ENCODE assay signal across 8 mouse cellular contexts in genomic region chr17:26933419-26933818, GRCm38 (mm10). TPM values are rescaled to one million over a fixed set of nuclear protein-coding genes. Genes with fewer than 3 reads are reported as not detected.
DNase-seq lines count a peak whose midpoint lies in the region; ATAC-seq and TF ChIP-seq lines count a peak whose summit lies in the region.

No protein-coding gene starts in this region.

- ATAC-seq in liver, embryonic 12.5 days = peak; percentile 5; the same call in 1 of the 2 replicates
- peak; percentile 16; the same call in 1 of the 2 replicates for ATAC-seq in stomach, embryonic 14.5 days (ENCODE audit: insufficient number of reproducible peaks, insufficient read depth, low FRiP score, low read depth)

- TF ChIP-seq POLR2A in cerebellum, adult 2 months (IDR thresholded peaks at IDR 0.05; ENCODE audit: borderline replicate concordance, insufficient read depth, low read length) = no peak
- TF ChIP-seq POLR2A in spleen, adult 2 months (IDR thresholded peaks at IDR 0.05; ENCODE audit: low read depth, low read length) = no peak

- peak overlapping the region; percentile 36 for H3K27ac ChIP-seq in cerebellum, adult 2 months (ENCODE audit: insufficient read depth, low read length)
- peak overlapping the region; percentile 81 for H3K27ac ChIP-seq in spleen, adult 2 months (ENCODE audit: insufficient read depth, low read length)
- peak overlapping the region; percentile 81 for H3K27ac ChIP-seq in liver, embryonic 12.5 days
- H3K27ac ChIP-seq in stomach, embryonic 14.5 days (ENCODE audit: low read length) = peak overlapping the region; percentile 27

- H3K27me3 ChIP-seq in cerebellum, adult 2 months (ENCODE audit: control insufficient read depth, insufficient read depth, low read length) = no peaks in the 10 kb centered on the region
- no peaks in the 10 kb centered on the region for H3K27me3 ChIP-seq in spleen, adult 2 months (ENCODE audit: control insufficient read depth, insufficient read depth, low read length)
- no peaks in the 10 kb centered on the region for H3K27me3 ChIP-seq in liver, embryonic 12.5 days (replicated peaks)
- H3K27me3 ChIP-seq in stomach, embryonic 14.5 days (ENCODE audit: control insufficient read depth, insufficient read depth, low read length) = no peaks in the 10 kb centered on the region

- peaks cover 30% of the 10 kb centered on the region for H3K36me3 ChIP-seq in spleen, adult 2 months (ENCODE audit: control insufficient read depth, insufficient read depth, low read length)
- peaks cover 82% of the 10 kb centered on the region for H3K36me3 ChIP-seq in liver, embryonic 12.5 days
- peaks cover 24% of the 10 kb centered on the region for H3K36me3 ChIP-seq in stomach, embryonic 14.5 days (ENCODE audit: control insufficient read depth, insufficient read depth, low read length)

- no peaks in the 10 kb centered on the region for H3K9me3 ChIP-seq in liver, embryonic 12.5 days (replicated peaks)
- no peaks in the 10 kb centered on the region for H3K9me3 ChIP-seq in stomach, embryonic 14.5 days (ENCODE audit: control insufficient read depth, low read depth, low read length)

- peak overlapping the region; percentile 82 for H3K9ac ChIP-seq in liver, embryonic 12.5 days
- H3K9ac ChIP-seq in stomach, embryonic 14.5 days (replicated peaks; ENCODE audit: low read depth, low read length) = peak overlapping the region; percentile 54; the same call in 1 of the 2 replicates

- H3K4me1 ChIP-seq in cerebellum, adult 2 months (ENCODE audit: control insufficient read depth, insufficient read depth, low read length) = peaks cover 6% of the 10 kb centered on the region; the same call in 1 of the 2 replicates
- peaks cover 20% of the 10 kb centered on the region; the same call in 1 of the 2 replicates for H3K4me1 ChIP-seq in spleen, adult 2 months (ENCODE audit: control insufficient read depth, insufficient read depth, insufficient read length)
- peaks cover 41% of the 10 kb centered on the region for H3K4me1 ChIP-seq in liver, embryonic 12.5 days
- H3K4me1 ChIP-seq in stomach, embryonic 14.5 days (ENCODE audit: control insufficient read depth, insufficient read depth, low read length) = peaks cover 22% of the 10 kb centered on the region

- peak overlapping the region; percentile 67 for H3K4me3 ChIP-seq in cerebellum, adult 2 months (replicated peaks; ENCODE audit: insufficient read depth, low read depth, low read length)
- H3K4me3 ChIP-seq in spleen, adult 2 months (ENCODE audit: extremely low read depth, insufficient read depth, insufficient read length) = peak overlapping the region; percentile 87
- H3K4me3 ChIP-seq in liver, embryonic 12.5 days = peak overlapping the region; percentile 72
- H3K4me3 ChIP-seq in stomach, embryonic 14.5 days (ENCODE audit: low read depth, low read length) = peak overlapping the region; percentile 53

- no peak for DNase-seq in cerebellum, adult 2 months
- DNase-seq in cerebellum, postnatal 14 days = no peak
- no peak for DNase-seq in spleen, adult 2 months (ENCODE audit: low read depth in 1 of 2, low spot score in 2 of 2)
- DNase-seq in spleen, adult 18-20 months = no peak
- no peak for DNase-seq in layer of hippocampus, postnatal 14 days (ENCODE audit: low spot score in 2 of 2)
- DNase-seq in spleen, postnatal 36 days (ENCODE audit: low spot score in 2 of 2) = no peak

- 8% methylated on average over 13 of the region's 13 CpGs for WGBS in cerebellum, adult 2 months
- WGBS in spleen, adult 2 months = 5% methylated on average over 13 of the region's 13 CpGs
- WGBS in liver, embryonic 12.5 days (ENCODE audit: insufficient replicate concordance) = 6% methylated on average over 13 of the region's 13 CpGs
- 5% methylated on average over 13 of the region's 13 CpGs for WGBS in stomach, embryonic 14.5 days

- TF ChIP-seq CTCF in cerebellum, adult 2 months (IDR thresholded peaks at IDR 0.05; ENCODE audit: borderline replicate concordance, insufficient read depth, low read depth, low read length) = no peak
- TF ChIP-seq CTCF in spleen, adult 2 months (IDR thresholded peaks at IDR 0.05; ENCODE audit: extremely low read depth, insufficient read depth, insufficient read length, insufficient replicate concordance) = no peak

- peak overlapping the region; percentile 100 for H3K4me2 ChIP-seq in liver, embryonic 12.5 days
- H3K4me2 ChIP-seq in stomach, embryonic 14.5 days (replicated peaks; ENCODE audit: low read depth, low read length) = peak overlapping the region; percentile 74

RNA-seq across cellular contexts. Expression of gene Phf1, which starts 0.6 kb away (rescaled TPM):
- 57.8 and 60.8 TPM in 2 replicates for polyA plus RNA-seq in cerebellum, adult 2 months (2012; rRNA removed)
- polyA plus RNA-seq in spleen, adult 2 months (2012; rRNA removed) = 103 and 131 TPM in 2 replicates
- 2.7 TPM in 2 replicates for polyA plus RNA-seq in liver, embryonic 12.5 days (2016; fragmentation: Nextera tagmentation; extraction: Ambion mirVana)
- 8.9 and 9.9 TPM in 2 replicates for polyA plus RNA-seq in stomach, embryonic 14.5 days (2014; fragmentation: Nextera tagmentation; extraction: Ambion mirVana)
- 10 to 100 TPM; 18.6 to 21.0 TPM for total RNA-seq in layer of hippocampus, postnatal 14 days (2021)

RNA-seq across cellular contexts. Expression of gene Cuta, which starts 6.0 kb away (rescaled TPM):
- 176 and 187 TPM in 2 replicates for polyA plus RNA-seq in cerebellum, adult 2 months (2012; rRNA removed)
- polyA plus RNA-seq in spleen, adult 2 months (2012; rRNA removed) = 87.9 and 131 TPM in 2 replicates
- 119 and 129 TPM in 2 replicates for polyA plus RNA-seq in liver, embryonic 12.5 days (2016; fragmentation: Nextera tagmentation; extraction: Ambion mirVana)
- polyA plus RNA-seq in stomach, embryonic 14.5 days (2014; fragmentation: Nextera tagmentation; extraction: Ambion mirVana) = 152 and 161 TPM in 2 replicates
- 100 to 1,000 TPM; 109 to 115 TPM for total RNA-seq in layer of hippocampus, postnatal 14 days (2021)

RNA-seq across cellular contexts. Expression of gene Syngap1, which starts 7.6 kb away (rescaled TPM):
- 55.9 and 62.5 TPM in 2 replicates for polyA plus RNA-seq in cerebellum, adult 2 months (2012; rRNA removed)
- 7.3 and 9.6 TPM in 2 replicates for polyA plus RNA-seq in spleen, adult 2 months (2012; rRNA removed)
- polyA plus RNA-seq in liver, embryonic 12.5 days (2016; fragmentation: Nextera tagmentation; extraction: Ambion mirVana) = 0.29 and 0.36 TPM in 2 replicates
- 3.0 and 3.3 TPM in 2 replicates for polyA plus RNA-seq in stomach, embryonic 14.5 days (2014; fragmentation: Nextera tagmentation; extraction: Ambion mirVana)
- total RNA-seq in layer of hippocampus, postnatal 14 days (2021) = 100 to 1,000 TPM; 512 to 532 TPM

RNA-seq across cellular contexts. Expression of gene Kifc5b, which starts 16.5 kb away (rescaled TPM):
- 5.9 and 6.6 TPM in 2 replicates for polyA plus RNA-seq in cerebellum, adult 2 months (2012; rRNA removed)
- polyA plus RNA-seq in spleen, adult 2 months (2012; rRNA removed) = 6.8 and 7.6 TPM in 2 replicates
- 6.6 and 8.1 TPM in 2 replicates for polyA plus RNA-seq in liver, embryonic 12.5 days (2016; fragmentation: Nextera tagmentation; extraction: Ambion mirVana)
- polyA plus RNA-seq in stomach, embryonic 14.5 days (2014; fragmentation: Nextera tagmentation; extraction: Ambion mirVana) = 7.1 and 8.2 TPM in 2 replicates
- total RNA-seq in layer of hippocampus, postnatal 14 days (2021) = 1 to 10 TPM; 2.7 to 3.1 TPM

RNA-seq across cellular contexts. Expression of gene Zbtb9, which starts 39.5 kb away (rescaled TPM):
- polyA plus RNA-seq in cerebellum, adult 2 months (2012; rRNA removed) = 13.9 and 14.7 TPM in 2 replicates
- 13.7 and 25.0 TPM in 2 replicates for polyA plus RNA-seq in spleen, adult 2 months (2012; rRNA removed)
- polyA plus RNA-seq in liver, embryonic 12.5 days (2016; fragmentation: Nextera tagmentation; extraction: Ambion mirVana) = 8.9 and 9.2 TPM in 2 replicates
- 9.8 and 10.5 TPM in 2 replicates for polyA plus RNA-seq in stomach, embryonic 14.5 days (2014; fragmentation: Nextera tagmentation; extraction: Ambion mirVana)
- total RNA-seq in layer of hippocampus, postnatal 14 days (2021) = 10 to 100 TPM; 11.7 to 14.1 TPM

Comparison
In these comparisons a context has a peak if more than half of its experiments do, and no peak if none do; other contexts are left out.
1. H3K27ac ChIP-seq: peak in every context shown above with its lines; median percentile 81 in spleen, adult 2 months; 81 in liver, embryonic 12.5 days; 36 in cerebellum, adult 2 months; 27 in stomach, embryonic 14.5 days.